Mouse (Mus musculus) heart, postnatal 0 days (tissue): ENCODE measurements around the gene Rps25. TPM values are rescaled to one million over a fixed set of nuclear protein-coding genes. Genes with fewer than 3 reads are reported as not detected.
A peak's percentile ranks its signal among the peaks of the same experiment; 100 is the strongest.

Experiments used
- ATAC-seq: fragments of 200-750 bp; cut with Nextera tagmentation; 2 replicates; pipeline ENCODE4 v1.8.0; 2017; ENCODE audit warnings: low read depth, moderate number of reproducible peaks, moderate library complexity; ENCODE audit not compliant: insufficient read depth
- DNase-seq: peaks from one replicate; pipeline ENCODE4 v3.0.0-alpha.2; 2016; ENCODE audit warnings: low spot score
- H3K27ac ChIP-seq: fragments of 300-500 bp; sonication (generic); 2 replicates; pipeline ENCODE4 v1.5.1; 2014; ENCODE audit warnings: low read depth, mild to moderate bottlenecking
- H3K27me3 ChIP-seq: fragments of 300-500 bp; sonication (generic); 2 replicates; pipeline ENCODE4 v1.6.1; 2014; ENCODE audit warnings: low read length, mixed read lengths; ENCODE audit not compliant: control insufficient read depth, insufficient read depth
- H3K36me3 ChIP-seq: fragments of 300-500 bp; sonication (generic); replicated peaks from 2 replicates; pipeline ENCODE4 v1.6.1; 2014; ENCODE audit warnings: low read length, mixed read lengths; ENCODE audit not compliant: control insufficient read depth, insufficient read depth
- H3K4me1 ChIP-seq: fragments of 300-500 bp; sonication (generic); 2 replicates; pipeline ENCODE4 v1.6.1; 2014; ENCODE audit warnings: antibody characterized with exemption; ENCODE audit not compliant: control insufficient read depth, insufficient read depth
- H3K4me2 ChIP-seq: fragments of 300-500 bp; sonication (generic); 2 replicates; pipeline ENCODE4 v1.6.1; 2014; ENCODE audit warnings: low read depth, mild to moderate bottlenecking, low read length, moderate library complexity
- H3K4me3 ChIP-seq: fragments of 300-500 bp; sonication (generic); 2 replicates; pipeline ENCODE4 v1.5.1; 2014; ENCODE audit warnings: low read depth, low read length
- H3K9ac ChIP-seq: fragments of 300-500 bp; sonication (generic); replicated peaks from 2 replicates; pipeline ENCODE4 v1.6.1; 2014; ENCODE audit warnings: low read depth, low read length, mixed read lengths
- H3K9me3 ChIP-seq: fragments of 300-500 bp; sonication (generic); replicated peaks from 2 replicates; pipeline ENCODE4 v1.6.1; 2016; ENCODE audit warnings: low read length; ENCODE audit not compliant: control insufficient read depth
- CTCF ChIP-seq: IDR thresholded peaks from 2 replicates; pipeline ENCODE4 v1.5.1; 2016; ENCODE audit warnings: antibody characterized with exemption, control low read depth, low read depth
- EP300 ChIP-seq: IDR thresholded peaks from 2 replicates; pipeline ENCODE4 v1.6.1; 2016; ENCODE audit warnings: antibody characterized with exemption, low read depth
- WGBS: fragments of 180-500 bp; shearing (Covaris S2); extraction: QIAGEN DNeasy Blood & Tissue Kit; methylation state at CpG from one replicate; pipeline ENCODE4 v1.1.7; 2014; 5-methylcytosine and 5-hydroxymethylcytosine counted together
- microRNA-seq: library from miRNA; unstranded; fragments of <30 nt; microRNA quantifications from one replicate; pipeline ENCODE4, GENCODE M21; 2016
- polyA plus RNA-seq: library from polyadenylated mRNA; unstranded; fragments of >200 nt; fragmentation: Nextera tagmentation; extraction: Ambion mirVana; gene quantifications from 2 replicates; pipeline ENCODE4 v1.2.1, GENCODE M21; 2015
- total RNA-seq: library from RNA; depleted of rRNA; stranded (reverse); fragments of >200 nt; gene quantifications from 2 replicates; pipeline ENCODE4 v1.2.3, GENCODE M21; 2014; ENCODE audit warnings: low replicate concordance; rRNA removed

The Rps25 gene
- total and polyA plus RNA-seq, 2 experiments from 2014 or later, result 464 to 1,421 TPM

- Histone ChIP-seq H3K27ac (no peak overlapping the region), H3K27me3 (peaks cover 15% of the 10 kb centered on the region), H3K9ac (no peak overlapping the region), H3K4me3 (no peak overlapping the region), H3K36me3 (no peaks in the 10 kb centered on the region), H3K4me2 (no peak overlapping the region), H3K4me1 (no peaks in the 10 kb centered on the region), H3K9me3 (no peaks in the 10 kb centered on the region)
- DNase-seq (no peak), ATAC-seq (no peak)
- TF ChIP-seq CTCF (peak; percentile 26), EP300 (no peak)
Measured at GRCm38 (mm10) chr9:44450387-44450786, 43.4 kb downstream of the Rps25 start.

GRCm38 (mm10) chr9:44454132-44454890 lies 47.4 kb downstream of the Rps25 start:
- DNase-seq, result peak; percentile 65
- H3K4me2 ChIP-seq, result no peak overlapping the region
- no peaks in the 10 kb centered on the region for H3K9me3 ChIP-seq
- WGBS, result 9% methylated on average over 14 of the region's 14 CpGs
- H3K27me3 ChIP-seq, result peaks cover 24% of the 10 kb centered on the region
- H3K4me3 ChIP-seq, result no peak overlapping the region
- H3K4me1 ChIP-seq, result no peaks in the 10 kb centered on the region
- H3K27ac ChIP-seq, result no peak overlapping the region
- H3K9ac ChIP-seq, result no peak overlapping the region
- H3K36me3 ChIP-seq, result no peaks in the 10 kb centered on the region
- no peak for TF ChIP-seq EP300
- TF ChIP-seq CTCF, result peak; percentile 86
- peak; percentile 88 for ATAC-seq

DNA sequence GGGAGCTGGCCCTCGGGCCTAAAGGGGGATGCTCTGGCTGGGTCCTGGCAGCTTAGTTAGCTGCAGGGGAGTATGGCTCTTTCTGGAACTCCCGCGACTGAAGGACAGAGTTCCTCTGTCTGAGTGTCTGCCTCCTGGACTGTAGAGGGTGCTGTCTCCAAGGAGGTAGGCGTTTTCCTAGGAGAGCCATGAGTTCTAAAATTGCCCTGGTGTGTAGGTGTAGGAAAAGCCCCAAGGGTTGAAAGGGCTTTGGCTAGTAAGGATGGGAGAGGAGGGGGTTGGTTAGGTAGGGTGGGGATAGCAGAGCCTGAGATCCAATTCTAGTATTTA lies 47.9 kb downstream of the Rps25 start, which contains the start of gene Upk2:
Upk2 (minus strand) TSS at position 86 of the 330 bp plus-strand sequence.
- TF ChIP-seq CTCF (0 out of 2 replicates have a peak, but pooled peaks have one; percentile 15), EP300 (no peak)
- Histone ChIP-seq H3K4me2 (no peak within 1 kb of the TSS), H3K9me3 (no peaks in the 10 kb centered on the region), H3K27me3 (peaks cover 24% of the 10 kb centered on the region), H3K4me3 (no peak within 1 kb of the TSS), H3K27ac (no peak within 1 kb of the TSS), H3K4me1 (no peaks in the 10 kb centered on the region), H3K9ac (no peak within 1 kb of the TSS), H3K36me3 (no peaks in the 10 kb centered on the region)
- no peak for ATAC-seq
- 28% methylated on average over 4 of the region's 4 CpGs for WGBS
- no peak for DNase-seq

GRCm38 (mm10) chr9:44457035-44457742 lies 50.2 kb downstream of the Rps25 start:
- Histone ChIP-seq H3K9ac (no peak overlapping the region), H3K4me2 (no peak overlapping the region), H3K36me3 (no peaks in the 10 kb centered on the region), H3K9me3 (no peaks in the 10 kb centered on the region), H3K27ac (no peak overlapping the region), H3K4me1 (no peaks in the 10 kb centered on the region), H3K27me3 (peaks cover 24% of the 10 kb centered on the region), H3K4me3 (no peak overlapping the region)
- TF ChIP-seq EP300 (no peak), CTCF (no peak)
- ATAC-seq, result no peak
- WGBS, result 12% methylated on average over 11 of the region's 11 CpGs
- DNase-seq, result no peak

Small RNAs within 50 kb of the gene (microRNA-seq; reads per million reads assigned to microRNA genes)
- gene Mir7085, result not detected

Other genes with a start within 250 kb of the Rps25 start
- 17.6 and 18.6 TPM in 2 replicates for gene Cbl, start 173.1 kb upstream of the Rps25 start, total RNA-seq
- 4.3 and 5.2 TPM in 2 replicates for gene Cbl, start 173.1 kb upstream of the Rps25 start, polyA plus RNA-seq
- not detected in 2 replicates for gene Ccdc153, start 166.5 kb upstream of the Rps25 start, total RNA-seq
- gene Ccdc153, start 166.5 kb upstream of the Rps25 start, polyA plus RNA-seq, result 2.0 TPM in 1 of 2 replicates, not detected in the other
- gene Pdzd3, start 155.7 kb upstream of the Rps25 start, total RNA-seq, result not detected in 2 replicates
- 0.07 and 0.10 TPM in 2 replicates for gene Pdzd3, start 155.7 kb upstream of the Rps25 start, polyA plus RNA-seq
- gene Nlrx1, start 138.5 kb upstream of the Rps25 start, total RNA-seq, result 10.4 and 15.4 TPM in 2 replicates
- gene Nlrx1, start 138.5 kb upstream of the Rps25 start, polyA plus RNA-seq, result 8.9 and 10.2 TPM in 2 replicates
- gene Abcg4, start 118.5 kb upstream of the Rps25 start, total RNA-seq, result 1.7 and 2.1 TPM in 2 replicates
- 0.49 and 0.69 TPM in 2 replicates for gene Abcg4, start 118.5 kb upstream of the Rps25 start, polyA plus RNA-seq
- 14.8 and 26.3 TPM in 2 replicates for gene Hinfp, start 101.5 kb upstream of the Rps25 start, total RNA-seq
- gene Hinfp, start 101.5 kb upstream of the Rps25 start, polyA plus RNA-seq, result 7.6 and 9.4 TPM in 2 replicates
- gene C2cd2l, start 86.9 kb upstream of the Rps25 start, total RNA-seq, result 14.5 and 16.8 TPM in 2 replicates
- 4.7 and 5.0 TPM in 2 replicates for gene C2cd2l, start 86.9 kb upstream of the Rps25 start, polyA plus RNA-seq
- 27.6 and 33.3 TPM in 2 replicates for gene Dpagt1, start 81.1 kb upstream of the Rps25 start, total RNA-seq
- 24.5 and 25.2 TPM in 2 replicates for gene Dpagt1, start 81.1 kb upstream of the Rps25 start, polyA plus RNA-seq
- gene H2afx, start 72.4 kb upstream of the Rps25 start, total RNA-seq, result 285 and 447 TPM in 2 replicates
- gene H2afx, start 72.4 kb upstream of the Rps25 start, polyA plus RNA-seq, result 69.3 and 71.2 TPM in 2 replicates
- gene Hmbs, start 62.9 kb upstream of the Rps25 start, total RNA-seq, result 61.5 and 96.3 TPM in 2 replicates
- 81.3 and 84.0 TPM in 2 replicates for gene Hmbs, start 62.9 kb upstream of the Rps25 start, polyA plus RNA-seq
- gene Vps11, start 45.5 kb upstream of the Rps25 start, total RNA-seq, result 25.0 and 27.8 TPM in 2 replicates
- gene Vps11, start 45.5 kb upstream of the Rps25 start, polyA plus RNA-seq, result 17.7 TPM in 2 replicates
- 35.5 and 37.8 TPM in 2 replicates for gene Hyou1, start 27.6 kb upstream of the Rps25 start, total RNA-seq
- 5.4 and 5.9 TPM in 2 replicates for gene Hyou1, start 27.6 kb upstream of the Rps25 start, polyA plus RNA-seq
- 83.8 and 97.2 TPM in 2 replicates for gene Slc37a4, start 10.3 kb upstream of the Rps25 start, total RNA-seq
- gene Slc37a4, start 10.3 kb upstream of the Rps25 start, polyA plus RNA-seq, result 32.2 and 35.1 TPM in 2 replicates
- gene Trappc4, start 461 bp downstream of the Rps25 start, total RNA-seq, result 30.8 and 58.4 TPM in 2 replicates
- gene Trappc4, start 461 bp downstream of the Rps25 start, polyA plus RNA-seq, result 72.5 and 79.0 TPM in 2 replicates
- gene Ccdc84, start 11.4 kb downstream of the Rps25 start, total RNA-seq, result 13.7 and 45.1 TPM in 2 replicates
- gene Ccdc84, start 11.4 kb downstream of the Rps25 start, polyA plus RNA-seq, result 17.2 and 17.7 TPM in 2 replicates
- gene Foxr1, start 34.0 kb downstream of the Rps25 start, total RNA-seq, result not detected in 2 replicates
- not detected in 2 replicates for gene Foxr1, start 34.0 kb downstream of the Rps25 start, polyA plus RNA-seq
- gene Upk2, start 47.8 kb downstream of the Rps25 start, total RNA-seq, result 18.0 TPM in 1 of 2 replicates, not detected in the other
- not detected in 2 replicates for gene Upk2, start 47.8 kb downstream of the Rps25 start, polyA plus RNA-seq
- 12.4 and 33.9 TPM in 2 replicates for gene Bcl9l, start 75.7 kb downstream of the Rps25 start, total RNA-seq
- 4.4 and 5.2 TPM in 2 replicates for gene Bcl9l, start 75.7 kb downstream of the Rps25 start, polyA plus RNA-seq
- gene Cxcr5, start 154.7 kb downstream of the Rps25 start, total RNA-seq, result not detected in 2 replicates
- not detected in 2 replicates for gene Cxcr5, start 154.7 kb downstream of the Rps25 start, polyA plus RNA-seq
- gene Ddx6, start 197.8 kb downstream of the Rps25 start, total RNA-seq, result 30.9 and 33.9 TPM in 2 replicates
- gene Ddx6, start 197.8 kb downstream of the Rps25 start, polyA plus RNA-seq, result 10.5 and 11.0 TPM in 2 replicates